Mouse (Mus musculus): ENCODE results near the gene Fetub. TPM values are rescaled to one million over a fixed set of nuclear protein-coding genes. Genes with fewer than 3 reads are reported as not detected.

Gene Fetub
- total and polyA plus RNA-seq, 3 experiments: 2.5 to 53.1 (median 50.7) TPM

DNA sequence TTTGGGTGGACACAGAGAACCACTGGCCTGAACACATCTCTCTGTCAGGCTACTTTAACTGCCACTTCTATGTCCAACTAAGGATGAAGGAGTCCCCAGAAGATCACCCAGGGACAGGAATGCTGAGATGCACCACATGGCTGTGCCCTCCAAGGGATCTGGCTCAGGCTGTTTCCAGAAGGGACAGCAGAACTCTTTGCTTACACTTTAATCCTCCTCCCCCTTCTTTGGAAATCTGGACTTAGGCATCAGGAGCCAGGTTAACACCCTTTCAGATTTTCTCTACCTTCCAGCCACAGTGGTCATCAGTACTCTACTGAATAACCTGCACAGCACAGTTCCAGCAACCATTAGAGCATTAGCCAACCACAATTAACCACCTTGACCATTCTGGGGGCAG, 45.2 kb downstream of the Fetub start:
- DNase-seq: no peak

DNA sequence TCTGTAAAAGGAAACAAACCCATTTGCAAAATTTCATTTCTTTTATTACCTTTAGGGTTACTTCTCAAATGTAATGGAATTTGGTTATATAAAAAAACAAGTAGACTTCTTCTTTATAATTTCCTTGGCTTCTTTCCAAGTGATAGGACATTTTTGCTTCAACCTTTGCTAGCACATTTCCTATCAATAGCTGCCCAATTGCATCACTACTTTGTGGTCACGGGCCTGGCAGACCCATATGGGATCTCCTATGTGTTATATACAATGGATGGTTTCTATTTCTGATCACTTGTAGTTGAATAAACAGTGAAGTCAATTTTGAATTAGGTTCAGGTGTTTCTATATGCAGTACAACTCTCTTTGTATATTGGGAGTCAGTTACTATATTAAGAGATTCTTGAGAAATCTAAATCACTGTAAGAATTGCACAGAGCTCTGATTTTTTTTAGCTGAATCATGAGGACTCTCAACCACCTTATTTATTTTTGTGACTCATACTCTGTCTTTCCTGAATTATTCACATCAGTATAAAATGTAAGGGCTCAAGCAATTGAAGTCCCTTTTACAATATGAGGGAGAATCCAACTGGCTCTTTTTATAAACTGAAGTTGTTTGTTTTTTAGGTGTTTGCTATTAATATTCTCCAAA, 49.4 kb downstream of the Fetub start:
- no peak for DNase-seq

Other genes starting within 250 kb of the Fetub start
- not detected for gene Crygs, start 106.8 kb upstream of the Fetub start, total RNA-seq (2021)
- not detected in 2 replicates for gene Crygs, start 106.8 kb upstream of the Fetub start, polyA plus RNA-seq (2012; rRNA removed)
- 10 to 100 TPM; 17.5 to 20.5 TPM for gene Tbccd1, start 60.7 kb upstream of the Fetub start, total RNA-seq (2021)
- gene Tbccd1, start 60.7 kb upstream of the Fetub start, polyA plus RNA-seq (2012; rRNA removed): 7.3 and 8.3 TPM in 2 replicates
- gene Dnajb11, start 60.5 kb upstream of the Fetub start, total RNA-seq (2021): 10 to 100 TPM; 64.1 to 73.2 TPM
- gene Dnajb11, start 60.5 kb upstream of the Fetub start, polyA plus RNA-seq (2012; rRNA removed): 18.3 and 21.1 TPM in 2 replicates
- 10 to 100 TPM in 1 of 2 experiments, 1 to 10 TPM in 1; 2.8 to 34.5 TPM for gene Ahsg, start 27.1 kb upstream of the Fetub start, total RNA-seq (2021)
- 3.4 and 12.0 TPM in 2 replicates for gene Ahsg, start 27.1 kb upstream of the Fetub start, polyA plus RNA-seq (2012; rRNA removed)
- 1 to 10 TPM in 1 of 2 experiments, not detected in 1; 4.3 TPM for gene Hrg, start 32.7 kb downstream of the Fetub start, total RNA-seq (2021)
- gene Hrg, start 32.7 kb downstream of the Fetub start, polyA plus RNA-seq (2012; rRNA removed): 0.15 and 0.44 TPM in 2 replicates
- gene Kng2, start 111.1 kb downstream of the Fetub start, total RNA-seq (2021): 1 to 10 TPM; 5.7 to 9.1 TPM
- 1.3 and 1.5 TPM in 2 replicates for gene Kng2, start 111.1 kb downstream of the Fetub start, polyA plus RNA-seq (2012; rRNA removed)
- 1 to 10 TPM in 1 of 2 experiments, under 1 TPM in 1; 0.41 to 5.2 TPM for gene Kng1, start 139.5 kb downstream of the Fetub start, total RNA-seq (2021)
- gene Kng1, start 139.5 kb downstream of the Fetub start, polyA plus RNA-seq (2012; rRNA removed): not detected in 2 replicates
- gene Eif4a2, start 189.1 kb downstream of the Fetub start, total RNA-seq (2021): 100 to 1,000 TPM; 474 to 617 TPM
- 24.3 and 27.9 TPM in 2 replicates for gene Eif4a2, start 189.1 kb downstream of the Fetub start, polyA plus RNA-seq (2012; rRNA removed)
- 1 to 10 TPM; 3.4 to 7.8 TPM for gene Rfc4, start 209.4 kb downstream of the Fetub start, total RNA-seq (2021)
- not detected in 2 replicates for gene Rfc4, start 209.4 kb downstream of the Fetub start, polyA plus RNA-seq (2012; rRNA removed)
- 100 to 1,000 TPM; 337 to 708 TPM for gene Adipoq, start 228.2 kb downstream of the Fetub start, total RNA-seq (2021)
- 138 and 239 TPM in 2 replicates for gene Adipoq, start 228.2 kb downstream of the Fetub start, polyA plus RNA-seq (2012; rRNA removed)

All from adrenal gland, adult 2 months (tissue).